Mouse (Mus musculus) embryo, embryonic 9.5 days (tissue): ENCODE measurements around the gene Nek4.
A peak's percentile ranks its signal among the peaks of the same experiment; 100 is the strongest.

Experiments
- DNase-seq: peaks from one replicate; pipeline ENCODE4 v3.0.0-alpha.2; 2017; ENCODE audit errors: extremely low spot score

Gene Nek4

DNA sequence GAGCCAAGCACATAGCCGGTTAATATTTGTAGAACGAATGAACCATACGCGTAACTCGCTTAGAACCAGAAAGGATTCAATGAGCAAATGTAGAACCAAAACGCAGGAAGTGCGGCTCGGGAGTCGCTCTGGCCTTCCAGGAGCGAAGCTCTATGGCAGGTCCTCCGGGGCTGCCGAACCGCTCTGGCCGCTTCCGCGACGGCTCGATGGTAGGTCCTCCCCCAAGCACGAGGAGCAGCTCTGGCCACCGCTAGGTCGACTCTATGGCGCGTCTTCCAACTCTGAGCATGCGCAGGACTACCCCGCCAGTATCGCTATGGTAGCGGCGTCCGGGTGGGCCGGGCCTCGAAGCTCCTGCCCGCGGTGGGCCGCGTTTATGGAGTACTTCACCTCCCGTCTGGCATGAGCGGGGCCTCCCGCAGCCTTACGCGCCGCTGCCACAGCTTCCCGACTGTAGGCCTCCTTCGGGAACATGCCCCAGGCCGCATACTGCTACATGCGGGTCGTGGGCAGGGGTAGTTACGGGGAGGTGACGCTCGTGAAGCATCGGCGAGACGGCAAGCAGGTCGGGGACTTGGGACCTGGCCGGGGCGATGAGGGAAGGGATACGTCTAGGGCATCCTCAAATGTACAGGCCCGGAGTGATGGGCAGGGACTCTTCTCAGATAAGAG is at the start of gene Nek4:
Nek4 (plus strand) TSS at position 224 of the 672 bp plus-strand sequence.
- peak; percentile 96 for DNase-seq

DNA sequence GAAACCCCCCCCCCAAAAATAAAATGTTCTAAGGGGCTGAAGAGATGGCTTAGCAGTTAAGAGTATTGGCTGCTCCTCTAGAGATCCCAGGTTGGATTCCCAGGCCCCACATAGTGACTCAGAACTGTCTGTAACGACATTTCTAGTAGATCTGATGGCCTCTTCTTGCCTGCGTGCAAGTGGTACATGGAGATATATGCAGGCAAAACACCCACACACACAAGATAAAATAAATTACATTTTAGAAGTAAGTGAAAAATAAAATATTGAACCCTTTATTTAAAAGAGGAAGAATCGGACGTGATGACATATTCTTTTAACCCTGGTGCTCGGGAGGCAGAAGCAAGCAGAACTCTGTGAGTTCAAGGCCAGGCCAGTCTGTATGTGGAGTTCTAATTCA is 48.5 kb upstream of the Nek4 start:
- DNase-seq: no peak

DNA sequence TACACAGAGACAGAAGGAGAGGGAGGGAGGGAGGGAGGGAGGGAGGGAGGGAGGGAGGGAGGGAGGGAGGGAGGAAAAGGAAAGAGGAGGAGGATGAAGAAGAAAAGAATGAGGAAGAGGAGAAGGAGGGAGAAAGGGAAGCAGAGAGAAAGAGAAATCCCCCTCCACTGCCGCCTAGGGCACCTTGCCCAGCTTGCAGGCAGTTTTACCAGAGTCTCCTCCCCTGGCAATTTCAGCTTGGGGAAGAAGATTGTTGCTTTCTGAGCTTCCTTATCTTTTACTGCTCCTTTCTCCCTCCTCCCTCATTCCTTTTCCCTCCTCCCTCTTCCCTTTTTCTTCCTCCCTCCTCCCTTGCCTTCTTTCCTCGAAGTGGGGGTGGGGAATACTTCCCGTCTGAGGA is 48.1 kb upstream of the Nek4 start:
- no peak for DNase-seq

DNA sequence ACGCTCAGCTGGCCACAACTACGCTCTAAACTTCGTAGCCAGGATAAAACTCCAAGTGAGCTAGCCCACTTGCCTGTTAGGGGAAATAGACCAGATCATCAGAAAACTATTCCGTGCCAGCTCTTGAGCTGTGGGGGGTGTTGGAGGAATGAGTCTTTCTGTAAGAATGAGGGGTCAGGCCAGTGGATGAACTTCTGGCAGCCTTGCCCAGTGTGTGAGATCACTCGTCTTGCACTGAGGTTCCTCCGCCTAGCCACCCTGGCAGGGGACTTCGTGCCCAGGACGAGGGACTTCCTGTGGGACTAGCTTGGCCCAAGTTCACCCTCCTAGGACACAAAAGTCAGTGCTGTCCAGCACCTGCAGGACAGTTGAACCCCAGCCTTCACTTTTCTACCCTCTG is 46.9 kb upstream of the Nek4 start:
- no peak for DNase-seq

DNA sequence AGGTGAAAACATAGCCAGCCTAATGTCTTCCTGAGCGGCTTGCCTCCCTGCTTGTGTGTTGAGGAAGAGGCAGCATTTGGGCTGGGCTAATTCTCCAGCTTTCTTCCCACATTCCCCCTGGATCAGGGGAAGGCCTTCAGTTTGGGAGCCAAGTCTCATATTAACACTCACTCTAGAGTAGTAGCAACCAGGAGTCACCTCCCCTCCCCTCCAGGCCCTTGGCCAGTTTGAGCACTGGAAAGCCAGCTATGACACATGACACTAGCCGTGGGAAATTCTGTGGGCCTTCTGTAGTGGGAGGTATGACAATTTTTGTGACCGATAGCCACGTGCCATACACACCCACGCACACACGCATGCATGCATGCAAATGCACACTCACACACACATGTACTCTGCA is 45.2 kb upstream of the Nek4 start:
- no peak for DNase-seq

DNA sequence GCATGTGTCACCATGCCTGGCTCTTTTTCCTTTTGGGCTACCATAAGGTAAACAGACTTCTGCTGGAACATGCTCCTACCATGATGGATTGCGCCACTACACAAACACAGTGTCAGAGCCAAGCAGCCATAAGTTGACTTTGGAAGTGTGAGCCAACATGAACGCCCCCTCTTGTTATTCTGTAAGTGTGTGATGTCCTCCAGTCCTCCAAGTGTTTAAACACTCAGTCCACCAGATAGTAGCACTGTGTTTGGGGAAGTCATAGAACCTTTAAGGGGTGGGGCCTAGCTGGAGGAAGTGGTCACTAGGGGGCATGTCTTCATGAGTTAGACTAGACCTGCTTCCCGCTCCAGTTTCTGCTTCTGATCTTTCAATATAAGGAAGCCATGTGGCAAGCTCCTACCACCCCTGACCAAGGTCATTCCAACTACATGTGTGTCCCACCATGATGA is 43.3 kb upstream of the Nek4 start:
- no peak for DNase-seq

DNA sequence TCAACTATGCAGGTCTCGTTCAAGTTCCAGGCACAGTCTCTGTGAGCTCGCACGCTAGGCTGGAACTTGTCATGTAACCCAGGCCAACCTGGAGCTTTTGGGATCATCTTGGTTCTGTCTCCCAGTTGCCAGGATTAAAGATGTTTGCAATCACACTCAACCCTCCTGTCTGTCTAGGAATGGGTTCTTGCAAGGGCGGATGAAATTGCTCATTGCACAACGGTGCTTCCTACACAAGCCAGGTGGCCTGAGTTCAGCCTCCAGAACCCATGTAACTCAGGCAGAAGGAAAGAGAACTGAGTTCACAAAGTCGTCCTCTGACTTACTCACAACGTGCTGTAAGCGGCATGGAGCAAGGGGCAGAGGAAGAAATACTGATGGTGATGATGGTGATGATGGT is 40.0 kb upstream of the Nek4 start:
- no peak for DNase-seq

DNA sequence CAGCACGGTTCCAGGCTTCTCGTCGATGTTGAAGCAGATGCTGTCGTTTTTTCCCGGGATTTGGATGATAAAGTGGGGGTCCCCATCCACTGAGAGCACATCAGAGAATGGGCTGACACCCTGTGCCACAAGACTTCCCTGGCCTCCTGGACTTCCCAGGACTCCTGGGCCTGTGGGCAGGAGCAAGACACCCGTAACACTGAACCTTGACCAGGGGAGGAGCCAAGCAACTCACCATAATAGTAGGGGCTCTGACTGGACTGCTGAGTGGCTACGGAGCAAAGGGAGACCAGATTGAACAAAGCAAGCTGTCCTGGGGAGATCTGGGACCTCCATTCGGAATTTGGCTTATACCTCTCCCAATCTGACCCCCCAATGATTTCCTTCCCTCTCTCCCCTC is 38.5 kb upstream of the Nek4 start:
- DNase-seq: no peak

DNA sequence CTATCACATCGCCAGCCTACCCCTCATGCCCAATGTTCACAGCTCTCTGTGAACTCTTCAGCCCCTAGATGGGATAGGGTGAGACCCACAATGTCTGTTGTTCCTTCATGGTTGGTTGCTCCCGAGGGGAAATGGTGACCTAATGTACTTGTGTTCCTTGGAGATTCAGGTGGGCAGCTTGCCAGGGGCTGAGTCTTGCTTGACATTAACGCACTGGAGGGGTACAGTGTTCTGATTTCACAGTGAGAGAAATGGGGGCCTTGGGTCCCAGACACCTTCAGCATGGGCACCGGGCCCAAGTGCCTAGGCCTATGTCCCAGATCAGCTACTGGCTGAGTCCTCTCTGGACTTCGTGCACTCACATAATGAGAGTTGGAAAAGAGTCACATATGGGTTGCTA is 37.8 kb upstream of the Nek4 start:
- DNase-seq: no peak

DNA sequence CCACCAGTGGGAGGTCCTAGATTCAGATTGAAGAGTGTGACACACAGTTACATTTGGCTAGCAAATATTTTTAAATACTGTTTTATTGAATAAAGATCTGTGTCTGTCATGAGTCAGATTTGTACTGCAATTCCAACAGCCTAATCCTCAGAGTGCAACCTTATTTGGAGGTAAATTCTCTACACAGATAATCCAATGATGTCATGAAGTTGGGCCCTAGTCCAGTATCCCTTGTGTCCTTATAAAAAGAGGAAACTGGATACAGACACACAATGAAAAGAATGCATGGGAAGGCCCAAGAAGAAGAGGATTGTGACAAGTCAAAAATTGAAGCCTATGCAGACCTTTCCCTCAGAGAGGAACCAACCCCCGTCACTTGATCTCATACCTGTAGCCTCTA is 34.7 kb upstream of the Nek4 start:
- DNase-seq: no peak

DNA sequence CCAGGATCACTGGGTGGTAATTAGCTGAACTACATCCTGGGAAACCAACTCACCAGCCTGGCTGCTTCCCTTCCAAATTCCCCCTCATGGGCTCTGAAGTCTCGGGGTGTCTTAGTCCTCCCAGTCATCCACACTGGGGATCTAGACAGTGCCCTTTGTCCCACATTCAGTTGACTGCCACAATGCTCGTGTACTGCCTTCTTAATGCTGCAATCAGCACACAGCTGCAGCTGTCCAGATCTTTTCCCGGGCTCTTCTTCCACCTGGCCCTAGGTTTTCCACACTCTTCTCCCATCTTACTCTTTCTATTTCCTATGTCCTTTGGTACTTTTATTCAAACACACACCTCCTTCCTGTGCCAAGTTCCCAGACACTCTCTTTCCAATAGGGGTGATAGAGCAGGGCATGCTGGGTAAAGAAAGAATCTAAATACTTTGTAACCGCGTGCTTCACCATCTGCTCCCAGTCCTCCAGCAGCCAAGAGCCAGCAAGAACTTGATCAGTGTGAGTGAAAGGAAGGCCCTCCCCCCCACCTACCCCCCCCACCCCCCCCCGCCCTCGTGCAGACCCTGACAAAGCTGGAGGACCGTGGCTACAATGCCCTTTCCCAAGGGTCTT is 29.0 kb upstream of the Nek4 start:
- no peak for DNase-seq

DNA sequence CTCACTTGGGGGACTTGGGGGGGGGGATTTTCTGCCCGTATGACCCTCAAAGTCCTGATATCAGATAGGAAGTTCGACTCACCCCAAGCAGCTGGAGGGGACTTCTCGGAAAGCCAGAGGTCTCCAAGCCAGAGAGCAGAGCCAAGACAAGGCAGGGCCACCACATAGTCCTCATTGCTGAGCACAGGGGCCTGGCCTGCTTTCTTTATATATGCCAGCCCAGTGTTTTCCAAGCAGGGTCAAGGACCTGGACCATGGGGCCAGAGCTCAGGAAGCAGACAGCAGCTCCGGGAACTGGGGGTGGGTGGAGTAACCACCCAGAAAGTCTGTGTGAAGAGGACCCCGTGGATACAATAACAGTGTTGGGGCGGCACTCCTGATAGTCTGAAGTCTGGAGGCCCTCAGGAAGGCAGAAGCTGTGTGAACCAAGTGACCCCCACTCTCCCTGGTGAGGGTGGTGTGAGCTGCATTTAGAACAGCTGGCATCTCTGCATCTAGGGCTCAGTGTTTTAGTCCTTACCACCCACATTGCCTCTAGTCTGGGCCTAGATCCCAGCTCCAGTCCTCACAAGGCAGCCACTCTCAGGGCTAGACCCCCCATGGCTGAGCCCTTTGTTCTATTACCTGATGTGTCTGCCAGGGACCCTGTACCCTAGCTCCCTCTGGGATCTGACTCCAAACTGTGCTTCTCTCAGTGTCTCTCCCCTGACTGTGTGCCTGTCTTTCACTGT is 27.6 kb upstream of the Nek4 start, which contains the start of gene Itih3:
Itih3 (minus strand) TSS at position 386 of the 731 bp plus-strand sequence.
- no peak for DNase-seq

DNA sequence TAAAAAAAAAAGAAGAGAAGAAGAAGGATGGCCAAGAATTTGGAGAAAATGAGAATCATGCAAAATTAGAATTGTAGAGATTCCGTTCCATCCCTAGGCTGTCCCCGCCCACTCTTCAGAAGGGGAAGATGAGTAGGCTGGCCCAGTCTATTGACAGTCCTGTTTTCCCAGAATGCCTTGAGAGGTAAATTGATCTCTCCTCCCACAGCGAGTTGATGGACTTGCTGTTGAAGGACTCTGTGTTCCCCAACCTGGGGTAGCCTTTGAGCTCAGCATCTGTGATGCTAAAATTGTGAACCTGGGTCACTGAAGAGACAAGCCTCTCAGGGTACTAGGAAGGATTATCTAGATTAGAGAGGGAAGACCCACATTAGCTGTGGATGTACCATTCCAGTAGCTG is 25.7 kb upstream of the Nek4 start:
- no peak for DNase-seq

DNA sequence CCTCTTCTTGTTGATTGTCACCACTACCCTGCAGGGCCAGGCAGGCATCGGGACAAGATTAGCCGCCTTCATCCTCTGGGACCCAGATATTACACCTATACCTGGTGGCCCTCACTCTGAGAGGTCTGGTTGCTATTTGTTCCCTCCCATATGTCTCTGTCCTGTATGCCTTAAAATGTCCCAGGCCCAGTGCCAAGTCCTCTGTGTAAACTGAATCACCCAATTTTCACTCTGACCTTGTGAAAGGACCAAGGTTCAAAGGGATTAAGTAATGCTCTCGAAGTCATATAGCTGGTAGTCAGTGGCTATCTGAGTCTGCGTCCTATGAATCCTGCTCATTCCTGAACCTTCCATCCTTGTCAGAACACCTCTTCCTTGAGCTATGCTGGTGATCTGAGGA is 20.8 kb upstream of the Nek4 start:
- DNase-seq: no peak

DNA sequence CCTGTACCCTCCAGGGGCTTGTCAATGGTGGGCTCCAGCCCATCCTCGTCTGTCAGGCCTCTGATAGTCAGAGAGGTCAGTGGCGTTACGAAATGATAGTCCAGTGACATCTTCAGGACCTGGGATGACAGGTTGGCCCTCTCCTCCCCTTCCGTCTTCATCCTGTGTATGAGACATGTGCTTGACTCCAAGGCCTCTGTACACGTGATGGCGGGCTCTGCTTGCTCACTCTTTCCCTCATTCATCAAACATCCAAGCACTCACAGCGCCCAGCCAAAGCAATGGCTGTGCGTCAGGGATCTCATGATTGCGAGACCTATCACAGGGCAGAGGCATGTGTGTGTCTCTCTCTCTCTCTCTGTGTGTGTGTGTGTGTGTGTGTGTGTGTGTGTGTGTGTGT is 17.8 kb upstream of the Nek4 start:
- no peak for DNase-seq

DNA sequence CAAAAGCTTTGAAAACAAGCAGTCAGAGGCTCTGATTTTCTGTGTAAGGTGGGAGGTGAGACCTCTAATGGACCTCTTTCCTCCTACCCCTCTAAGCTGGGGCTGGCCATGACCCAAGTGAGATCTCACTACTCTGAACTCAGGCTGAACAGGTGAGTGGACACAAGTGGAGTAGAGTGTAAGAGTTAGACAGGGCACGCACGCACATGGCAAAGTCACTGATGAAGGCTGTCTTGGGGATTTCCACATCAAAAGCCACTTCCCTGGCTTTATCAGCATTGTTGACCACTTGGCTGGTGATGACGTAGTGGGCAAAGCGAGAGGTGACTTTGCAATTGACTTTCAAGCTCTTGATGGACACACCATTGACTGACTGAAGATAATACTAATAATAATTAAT is 8.9 kb upstream of the Nek4 start:
- no peak for DNase-seq

DNA sequence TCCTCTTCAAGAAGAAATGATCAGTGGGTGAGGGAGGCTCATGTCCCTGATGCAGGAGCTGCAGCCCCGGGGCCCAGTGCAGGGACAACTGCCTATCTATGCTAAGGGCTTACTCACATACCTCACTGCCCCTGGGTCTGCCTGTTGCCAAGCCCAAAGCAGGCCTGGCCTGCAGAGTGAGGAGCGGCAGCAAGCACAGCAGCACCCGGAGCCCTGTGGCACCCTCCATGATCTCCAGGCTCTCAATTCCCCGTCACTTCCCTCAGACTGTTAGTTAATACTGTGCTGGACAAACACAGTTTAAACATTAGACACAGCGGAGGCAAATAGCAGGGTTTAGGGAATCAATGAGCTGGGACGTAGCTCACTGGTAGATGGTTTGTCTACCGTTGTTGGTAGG is 8.1 kb upstream of the Nek4 start, which contains the start of gene Itih1:
Itih1 (minus strand) TSS at position 252 of the 400 bp plus-strand sequence.
- no peak for DNase-seq

DNA sequence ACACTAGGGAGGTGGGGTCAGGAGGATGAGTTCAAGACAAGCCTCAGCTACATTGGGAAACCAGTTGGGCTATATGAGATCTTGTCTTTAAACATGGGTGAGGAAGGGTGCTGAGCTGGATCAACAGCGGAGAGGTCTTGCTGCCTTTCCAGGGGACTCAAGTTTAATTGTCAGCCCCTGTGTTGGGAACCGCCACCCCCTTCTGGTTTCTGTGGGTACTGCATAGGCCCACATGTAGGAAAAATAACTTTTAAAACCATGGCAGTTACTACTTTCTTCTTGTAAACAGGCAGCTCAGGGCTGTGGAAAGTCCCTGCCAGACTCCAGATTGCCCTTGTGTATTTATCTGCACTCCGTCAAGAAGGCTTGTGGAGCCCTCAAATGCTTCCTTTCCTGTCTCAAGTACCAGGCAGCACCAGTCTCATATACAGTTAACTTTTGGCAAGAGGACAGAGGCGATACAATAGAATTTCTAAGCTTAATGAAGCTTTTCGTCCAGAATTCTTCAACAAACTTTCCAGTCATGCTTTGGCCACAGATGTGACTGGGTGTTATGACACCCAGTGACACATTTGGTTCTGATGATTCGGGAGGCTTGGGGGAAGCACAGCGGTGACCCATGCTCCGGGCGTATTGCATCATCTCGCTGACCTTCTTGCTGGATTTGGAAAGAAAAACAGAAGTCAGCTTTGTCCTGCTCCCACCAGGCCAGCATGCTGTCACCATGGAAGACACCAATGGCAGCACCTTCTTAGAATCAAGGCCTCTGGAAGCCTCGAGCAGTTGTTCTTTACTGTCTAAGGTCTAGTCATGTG is 7.1 kb upstream of the Nek4 start:
- DNase-seq: peak; percentile 42

DNA sequence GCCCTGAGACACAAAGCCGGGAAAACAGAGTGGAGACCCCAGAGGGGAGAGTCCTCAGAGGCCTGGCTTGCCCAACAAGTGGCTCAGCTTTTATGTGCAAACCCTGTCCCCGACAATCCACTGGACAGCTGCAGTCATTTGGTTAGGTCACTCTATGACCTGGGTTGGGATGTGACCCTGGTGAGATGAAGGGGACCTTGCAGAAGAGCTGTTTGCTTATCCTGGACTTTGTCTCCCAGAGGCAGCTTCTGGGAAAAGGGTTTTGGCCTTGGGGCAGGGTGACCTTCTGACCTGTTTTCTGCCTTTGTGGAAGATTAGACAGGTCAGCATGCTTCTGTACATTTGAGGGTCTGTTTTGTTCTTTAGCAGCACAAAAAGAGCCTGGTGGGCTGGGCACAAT is 6.4 kb upstream of the Nek4 start:
- no peak for DNase-seq

DNA sequence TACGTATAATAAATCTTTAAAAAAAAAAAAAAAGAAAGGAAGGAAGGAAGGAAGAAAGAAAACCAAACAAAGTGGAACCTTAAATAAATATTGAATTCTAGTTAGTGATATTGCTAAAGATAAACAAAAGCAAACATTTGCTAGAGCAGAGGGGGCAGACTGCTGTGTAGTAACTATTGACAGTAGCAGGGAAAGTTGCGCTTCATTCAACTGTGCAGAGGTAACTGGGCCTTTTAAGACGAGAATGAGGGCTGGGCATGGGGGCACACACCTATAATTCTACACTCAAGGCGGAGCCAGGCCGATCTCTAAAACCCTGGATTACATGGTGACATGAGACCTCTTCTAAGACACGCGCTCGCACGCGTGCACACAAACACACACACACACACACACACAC is 1.2 kb upstream of the Nek4 start:
- no peak for DNase-seq

DNA sequence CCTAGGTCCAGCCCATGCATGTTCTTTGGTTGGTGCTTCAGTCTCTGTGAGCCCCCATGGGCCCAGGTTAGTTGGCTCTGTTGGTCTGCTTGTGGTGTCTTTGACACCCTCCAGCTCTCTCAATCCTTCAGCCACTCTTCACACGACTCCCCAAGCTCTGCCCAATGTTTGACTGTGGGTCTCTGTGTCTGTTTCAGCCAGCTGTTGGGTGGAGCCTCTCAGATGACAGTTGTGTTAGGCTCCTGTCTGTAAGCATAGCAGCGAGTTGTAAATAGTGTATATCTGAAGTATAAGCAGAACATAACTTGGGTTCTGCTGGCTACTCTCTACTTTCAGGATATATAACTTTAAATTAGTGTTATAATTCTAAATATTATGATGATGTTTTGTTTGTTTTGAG is 7.3 kb downstream of the Nek4 start:
- no peak for DNase-seq

DNA sequence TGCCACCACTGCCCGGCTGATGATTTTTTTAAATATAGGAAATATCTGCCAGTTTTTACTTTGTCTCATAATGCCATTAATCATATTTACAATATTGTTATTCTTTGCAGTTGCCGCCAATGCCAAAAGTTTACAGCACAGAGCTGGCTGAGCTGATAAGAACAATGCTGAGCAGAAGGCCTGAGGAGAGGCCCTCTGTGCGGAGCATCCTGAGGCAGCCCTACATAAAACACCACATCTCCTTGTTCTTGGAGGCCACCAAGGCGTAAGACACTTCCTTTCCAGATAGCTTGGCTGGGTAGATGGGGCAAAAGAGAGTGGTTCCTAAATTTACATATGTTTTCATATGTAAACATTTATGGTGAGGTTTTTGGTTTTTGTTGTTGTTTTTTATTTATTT is 7.9 kb downstream of the Nek4 start:
- DNase-seq: no peak
